Comparison of ENCODE assay signal across 11 mouse cellular contexts in genomic region chr12:31236861-31237595, GRCm38 (mm10). TPM values are rescaled to one million over a fixed set of nuclear protein-coding genes. Genes with fewer than 3 reads are reported as not detected.
DNase-seq lines count a peak whose midpoint lies in the region; ATAC-seq lines count a peak whose summit lies in the region.
"Had no signal": no experiment of that assay in that cellular context is flagged by ENCODE, and none has a peak within 500 bp of the region (broad histone marks: within the 10 kb centered on the region; RNA-seq: fewer than 3 reads in every experiment).

No protein-coding gene starts in this region.

- ATAC-seq in limb, embryonic 12.5 days (ENCODE audit: insufficient number of reproducible peaks, insufficient read depth, low FRiP score, low TSS enrichment, low read depth), result peak; percentile 65
- no peak for ATAC-seq in intestine, embryonic 16.5 days
- ATAC-seq in kidney, embryonic 15.5 days (replicated peaks; ENCODE audit: low FRiP score), result no peak
- ATAC-seq: inflammation-experienced regulatory T-cells, adult 6 months had no signal

- peak; percentile 31 for DNase-seq in layer of hippocampus, adult 9-11 months
- DNase-seq in layer of hippocampus, adult 9-10 months (ENCODE audit: low spot score), result no peak
- peak; percentile 17 for DNase-seq in adrenal gland, postnatal 25 days
- DNase-seq in embryo, embryonic 10.5 days (ENCODE audit: low spot score), result peak; percentile 40
- no peak for DNase-seq in kidney, postnatal 4 days
- DNase-seq: liver had no signal

- no peak overlapping the region for H3K9ac ChIP-seq in limb, embryonic 12.5 days (replicated peaks)
- no peak overlapping the region for H3K9ac ChIP-seq in intestine, embryonic 16.5 days (ENCODE audit: low read depth, low read length)
- no peak overlapping the region for H3K9ac ChIP-seq in kidney, embryonic 15.5 days

- 59% methylated on average over 12 of the region's 12 CpGs for WGBS in limb, embryonic 12.5 days
- WGBS in intestine, embryonic 16.5 days, result 64% methylated on average over 12 of the region's 12 CpGs
- WGBS in kidney, embryonic 15.5 days, result 74% methylated on average over 12 of the region's 12 CpGs

- no peak overlapping the region for H3K4me3 ChIP-seq in limb, embryonic 12.5 days (replicated peaks)
- no peak overlapping the region for H3K4me3 ChIP-seq in intestine, embryonic 16.5 days (ENCODE audit: low read length)
- H3K4me3 ChIP-seq in kidney, embryonic 15.5 days (replicated peaks), result no peak overlapping the region

- H3K4me1 ChIP-seq in limb, embryonic 12.5 days (replicated peaks), result peaks cover 12% of the 10 kb centered on the region
- H3K4me1 ChIP-seq in intestine, embryonic 16.5 days (ENCODE audit: control insufficient read depth, insufficient read depth, low read length), result no peaks in the 10 kb centered on the region
- peaks cover 15% of the 10 kb centered on the region for H3K4me1 ChIP-seq in kidney, embryonic 15.5 days

- no peaks in the 10 kb centered on the region for H3K36me3 ChIP-seq in limb, embryonic 12.5 days
- H3K36me3 ChIP-seq in intestine, embryonic 16.5 days (ENCODE audit: control insufficient read depth, insufficient read depth, low read length), result no peaks in the 10 kb centered on the region
- no peaks in the 10 kb centered on the region for H3K36me3 ChIP-seq in kidney, embryonic 15.5 days

- H3K27me3 ChIP-seq in limb, embryonic 12.5 days, result no peaks in the 10 kb centered on the region
- no peaks in the 10 kb centered on the region for H3K27me3 ChIP-seq in intestine, embryonic 16.5 days (replicated peaks; ENCODE audit: control insufficient read depth, insufficient read depth, low read length)
- H3K27me3 ChIP-seq in kidney, embryonic 15.5 days, result no peaks in the 10 kb centered on the region

- H3K27ac ChIP-seq in limb, embryonic 12.5 days, result peak overlapping the region; percentile 50; the same call in 1 of the 2 replicates
- H3K27ac ChIP-seq in intestine, embryonic 16.5 days (ENCODE audit: low read length), result no peak overlapping the region
- no peak overlapping the region for H3K27ac ChIP-seq in kidney, embryonic 15.5 days

- H3K9me3 ChIP-seq in limb, embryonic 12.5 days, result no peaks in the 10 kb centered on the region
- no peaks in the 10 kb centered on the region for H3K9me3 ChIP-seq in intestine, embryonic 16.5 days (ENCODE audit: control insufficient read depth, low read length)
- H3K9me3 ChIP-seq in kidney, embryonic 15.5 days (replicated peaks), result no peaks in the 10 kb centered on the region

- H3K4me2 ChIP-seq in limb, embryonic 12.5 days, result no peak overlapping the region
- no peak overlapping the region for H3K4me2 ChIP-seq in intestine, embryonic 16.5 days (ENCODE audit: low read depth, low read length)
- no peak overlapping the region for H3K4me2 ChIP-seq in kidney, embryonic 15.5 days

RNA-seq across cellular contexts. Expression of gene Gm6993, which starts 3.5 kb away (rescaled TPM):
- not detected in 2 replicates for total RNA-seq in adrenal gland, postnatal 25 days (2021)
- polyA plus RNA-seq in limb, embryonic 12.5 days (2016; fragmentation: Nextera tagmentation; extraction: Ambion mirVana), result not detected in 2 replicates
- polyA plus RNA-seq in intestine, embryonic 16.5 days (2015; fragmentation: Nextera tagmentation; extraction: Ambion mirVana), result not detected in 2 replicates
- not detected in 2 replicates for polyA plus RNA-seq in kidney, embryonic 15.5 days (2015; fragmentation: Nextera tagmentation; extraction: Ambion mirVana)
- polyA plus RNA-seq: inflammation-experienced regulatory T-cells, adult 6 months; small intestine, adult 2 months had no signal

RNA-seq across cellular contexts. Expression of gene Lamb1, which starts 28.0 kb away (rescaled TPM):
- total RNA-seq in adrenal gland, postnatal 25 days (2021), result 133 and 138 TPM in 2 replicates
- 60.4 and 64.8 TPM in 2 replicates for polyA plus RNA-seq in limb, embryonic 12.5 days (2016; fragmentation: Nextera tagmentation; extraction: Ambion mirVana)
- polyA plus RNA-seq in intestine, embryonic 16.5 days (2015; fragmentation: Nextera tagmentation; extraction: Ambion mirVana), result 60.4 and 65.1 TPM in 2 replicates
- polyA plus RNA-seq in kidney, embryonic 15.5 days (2015; fragmentation: Nextera tagmentation; extraction: Ambion mirVana), result 134 and 144 TPM in 2 replicates
- polyA plus RNA-seq: inflammation-experienced regulatory T-cells, adult 6 months had no signal

Comparison
In these comparisons a context has a peak if more than half of its experiments do, and no peak if none do; other contexts are left out.
1. DNase-seq: peak in layer of hippocampus, adult 9-11 months (single experiment), adrenal gland, postnatal 25 days (single experiment) and embryo, embryonic 10.5 days (single experiment); none in layer of hippocampus, adult 9-10 months (single experiment) and kidney, postnatal 4 days (0 of 2).